Mouse (Mus musculus) stomach, embryonic 14.5 days (tissue): ENCODE results near the gene Hcn2. TPM values are rescaled to one million over a fixed set of nuclear protein-coding genes. Genes with fewer than 3 reads are reported as not detected.

Source experiments
- ATAC-seq: fragments of 200-750 bp; cut with Nextera tagmentation; 2 replicates; pipeline ENCODE4 v1.8.0; 2017; ENCODE audit warnings: low read depth, moderate TSS enrichment; ENCODE audit not compliant: insufficient number of reproducible peaks, insufficient read depth, low FRiP score
- H3K27ac ChIP-seq: fragments of 300-500 bp; sonication (generic); 2 replicates; pipeline ENCODE4 v1.5.1; 2014; ENCODE audit warnings: mild to moderate bottlenecking, low read length, moderate library complexity, mixed read lengths
- H3K27me3 ChIP-seq: fragments of 300-500 bp; sonication (generic); 2 replicates; pipeline ENCODE4 v1.6.1; 2014; ENCODE audit warnings: low read length, control low read depth, mixed read lengths; ENCODE audit not compliant: control insufficient read depth, insufficient read depth
- H3K36me3 ChIP-seq: fragments of 300-500 bp; sonication (generic); 2 replicates; pipeline ENCODE4 v1.6.1; 2014; ENCODE audit warnings: mild to moderate bottlenecking, control low read depth, low read length, moderate library complexity, mixed read lengths; ENCODE audit not compliant: control insufficient read depth, insufficient read depth
- H3K4me1 ChIP-seq: fragments of 300-500 bp; sonication (generic); 2 replicates; pipeline ENCODE4 v1.6.1; 2014; ENCODE audit warnings: low read length, control low read depth, mixed read lengths; ENCODE audit not compliant: control insufficient read depth, insufficient read depth
- H3K4me2 ChIP-seq: fragments of 300-500 bp; sonication (generic); replicated peaks from 2 replicates; pipeline ENCODE4 v1.6.1; 2014; ENCODE audit warnings: low read depth, low read length, control low read depth
- H3K4me3 ChIP-seq: fragments of 300-500 bp; sonication (generic); 2 replicates; pipeline ENCODE4 v1.5.1; 2014; ENCODE audit warnings: low read depth, low read length, control low read depth
- H3K9ac ChIP-seq: fragments of 300-500 bp; sonication (generic); replicated peaks from 2 replicates; pipeline ENCODE4 v1.6.1; 2014; ENCODE audit warnings: low read depth, mild to moderate bottlenecking, control low read depth, low read length, moderate library complexity, mixed read lengths
- H3K9me3 ChIP-seq: fragments of 300-500 bp; sonication (generic); 2 replicates; pipeline ENCODE4 v1.6.1; 2016; ENCODE audit warnings: low read depth, low read length, control low read depth; ENCODE audit not compliant: control insufficient read depth
- WGBS: fragments of 180-500 bp; shearing (Covaris S2); extraction: QIAGEN DNeasy Blood & Tissue Kit; methylation state at CpG from one replicate; pipeline ENCODE4 v1.1.7; 2014; 5-methylcytosine and 5-hydroxymethylcytosine counted together
- polyA plus RNA-seq: library from polyadenylated mRNA; unstranded; fragments of >200 nt; fragmentation: Nextera tagmentation; extraction: Ambion mirVana; gene quantifications from 2 replicates; pipeline ENCODE4 v1.2.1, GENCODE M21; 2014

Gene Hcn2
- polyA plus RNA-seq, 1 experiment from 2014 or later: 0.10 TPM

DNA sequence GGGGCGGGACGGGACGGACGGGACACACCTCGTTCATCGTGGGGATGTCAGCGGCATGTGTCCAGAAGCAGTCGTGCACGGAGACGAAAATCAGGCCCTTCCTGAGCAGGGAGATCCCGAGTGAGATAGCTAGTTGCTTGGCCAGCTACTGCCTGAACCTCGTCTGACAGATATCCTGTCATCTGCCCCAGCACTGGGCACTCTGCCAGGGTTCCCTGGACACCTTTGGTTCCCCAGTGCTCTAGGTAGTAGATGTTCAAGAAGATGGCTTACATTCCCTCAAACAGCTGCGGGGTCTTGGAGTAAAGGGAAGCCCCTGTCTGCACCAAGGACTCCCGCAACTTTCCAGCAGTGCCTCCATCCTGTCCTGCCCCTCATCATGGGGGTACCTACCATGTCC is 20.3 kb downstream of the Hcn2 start:
- peaks cover 59% of the 10 kb centered on the region for H3K9me3 ChIP-seq
- no peak overlapping the region for H3K9ac ChIP-seq
- WGBS: 82% methylated on average over 14 of the region's 14 CpGs

DNA sequence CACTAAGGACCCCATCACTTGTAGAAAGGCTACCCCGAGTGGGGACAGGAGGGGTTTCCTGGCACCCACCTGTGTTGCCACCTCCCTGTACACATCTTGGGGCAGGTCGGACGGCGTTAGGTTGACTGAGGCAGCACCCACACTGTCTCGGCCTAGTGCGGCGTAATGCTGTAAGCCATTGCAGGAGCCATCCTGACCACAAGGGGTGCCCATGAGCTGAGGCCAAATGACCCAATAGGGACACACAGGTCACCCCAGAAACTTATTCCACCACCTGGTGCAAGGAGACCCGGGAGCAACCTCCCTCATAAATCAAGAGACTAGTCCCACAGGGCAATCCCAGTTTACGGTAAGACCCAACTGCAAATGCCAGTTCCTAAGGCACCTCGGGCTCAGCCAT is 21.8 kb downstream of the Hcn2 start:
- Histone ChIP-seq H3K9ac (no peak overlapping the region), H3K9me3 (peaks cover 59% of the 10 kb centered on the region), H3K27me3 (no peaks in the 10 kb centered on the region), H3K4me3 (no peak overlapping the region), H3K4me1 (no peaks in the 10 kb centered on the region), H3K27ac (no peak overlapping the region), H3K4me2 (no peak overlapping the region), H3K36me3 (peaks cover 73% of the 10 kb centered on the region)
- 92% methylated on average over 10 of the region's 10 CpGs for WGBS
- ATAC-seq: no peak

More for the DNA sequence above, 20.3 kb downstream of the Hcn2 start:
- peaks cover 62% of the 10 kb centered on the region for H3K36me3 ChIP-seq
- no peak overlapping the region for H3K4me3 ChIP-seq
- H3K4me2 ChIP-seq: no peak overlapping the region
- H3K4me1 ChIP-seq: no peaks in the 10 kb centered on the region
- ATAC-seq: no peak
- H3K27ac ChIP-seq: no peak overlapping the region
- H3K27me3 ChIP-seq: no peaks in the 10 kb centered on the region

DNA sequence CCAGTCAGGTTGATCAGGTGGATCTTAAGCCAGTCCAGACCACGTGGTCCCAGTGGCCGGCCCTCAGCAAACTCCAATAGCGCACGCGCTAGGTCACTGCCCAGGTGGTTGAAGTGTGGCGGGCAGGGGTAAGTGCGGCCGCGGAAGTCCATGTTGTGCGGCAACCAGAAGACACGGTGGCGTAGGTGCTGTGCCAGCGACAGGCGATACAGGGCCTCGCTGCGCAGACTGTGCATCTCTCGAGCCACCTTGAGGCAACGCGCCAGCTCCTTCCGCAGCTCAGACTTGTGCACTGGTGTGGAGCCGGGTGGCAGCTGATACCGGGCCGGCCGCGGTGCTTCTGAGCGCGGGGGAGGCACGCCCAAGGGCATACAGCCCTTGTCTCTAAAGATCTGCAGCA is 22.8 kb downstream of the Hcn2 start:
- H3K9ac ChIP-seq: no peak overlapping the region
- no peak overlapping the region for H3K4me3 ChIP-seq
- no peak overlapping the region for H3K27ac ChIP-seq
- WGBS: 96% methylated on average over 28 of the region's 28 CpGs
- H3K9me3 ChIP-seq: peaks cover 59% of the 10 kb centered on the region
- no peaks in the 10 kb centered on the region for H3K27me3 ChIP-seq
- peaks cover 83% of the 10 kb centered on the region for H3K36me3 ChIP-seq
- no peak for ATAC-seq
- no peak overlapping the region for H3K4me2 ChIP-seq
- no peaks in the 10 kb centered on the region for H3K4me1 ChIP-seq

DNA sequence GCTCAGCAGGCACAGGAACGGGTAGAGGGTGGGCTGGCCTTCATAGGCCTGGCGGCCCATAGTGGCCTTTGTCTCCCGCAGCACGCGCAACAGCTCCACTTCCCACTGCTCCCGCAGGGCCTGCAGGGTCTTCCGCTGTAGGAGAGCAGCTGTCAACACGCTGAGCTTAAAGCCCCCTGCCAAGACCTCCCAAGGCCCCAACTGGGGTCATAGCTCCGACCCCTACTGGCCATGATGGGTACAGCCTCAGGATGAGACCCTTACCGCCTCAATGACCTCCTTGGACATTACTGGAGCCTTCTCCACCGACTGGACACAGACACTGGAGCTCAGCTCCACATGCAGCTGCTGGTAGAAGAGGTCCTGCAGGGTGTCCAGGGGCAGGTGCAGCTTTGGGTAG is 24.4 kb downstream of the Hcn2 start:
- no peak overlapping the region for H3K4me2 ChIP-seq
- no peak overlapping the region for H3K9ac ChIP-seq
- H3K27me3 ChIP-seq: no peaks in the 10 kb centered on the region
- WGBS: 80% methylated on average over 11 of the region's 11 CpGs
- 0 out of 2 replicates have a peak, but pooled peaks cover 3% of the 10 kb centered on the region for H3K4me1 ChIP-seq
- H3K4me3 ChIP-seq: no peak overlapping the region
- no peak for ATAC-seq
- peaks cover 51% of the 10 kb centered on the region for H3K9me3 ChIP-seq
- H3K36me3 ChIP-seq: peaks cover 79% of the 10 kb centered on the region
- no peak overlapping the region for H3K27ac ChIP-seq

DNA sequence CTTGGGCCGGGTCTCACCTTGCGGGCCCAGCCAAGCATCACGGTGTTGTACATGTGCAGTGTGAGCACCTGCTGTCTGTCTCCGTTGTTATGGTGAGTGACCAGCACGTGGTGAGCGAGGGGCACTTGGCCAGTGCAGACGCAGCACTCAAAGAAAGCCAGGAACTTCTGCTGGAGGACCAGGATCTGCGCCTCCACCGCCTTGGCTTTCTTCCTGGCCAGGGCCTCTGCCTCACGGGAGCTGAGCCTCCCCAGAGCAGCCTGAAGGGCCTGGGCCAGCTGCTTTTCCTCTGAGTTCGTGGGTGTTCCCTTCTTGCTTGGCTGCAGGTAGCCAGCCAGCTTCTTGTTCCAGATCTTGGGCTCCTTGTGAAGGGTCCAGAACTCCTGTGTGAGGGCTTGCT is 26.7 kb downstream of the Hcn2 start:
- WGBS: 91% methylated on average over 11 of the region's 11 CpGs

DNA sequence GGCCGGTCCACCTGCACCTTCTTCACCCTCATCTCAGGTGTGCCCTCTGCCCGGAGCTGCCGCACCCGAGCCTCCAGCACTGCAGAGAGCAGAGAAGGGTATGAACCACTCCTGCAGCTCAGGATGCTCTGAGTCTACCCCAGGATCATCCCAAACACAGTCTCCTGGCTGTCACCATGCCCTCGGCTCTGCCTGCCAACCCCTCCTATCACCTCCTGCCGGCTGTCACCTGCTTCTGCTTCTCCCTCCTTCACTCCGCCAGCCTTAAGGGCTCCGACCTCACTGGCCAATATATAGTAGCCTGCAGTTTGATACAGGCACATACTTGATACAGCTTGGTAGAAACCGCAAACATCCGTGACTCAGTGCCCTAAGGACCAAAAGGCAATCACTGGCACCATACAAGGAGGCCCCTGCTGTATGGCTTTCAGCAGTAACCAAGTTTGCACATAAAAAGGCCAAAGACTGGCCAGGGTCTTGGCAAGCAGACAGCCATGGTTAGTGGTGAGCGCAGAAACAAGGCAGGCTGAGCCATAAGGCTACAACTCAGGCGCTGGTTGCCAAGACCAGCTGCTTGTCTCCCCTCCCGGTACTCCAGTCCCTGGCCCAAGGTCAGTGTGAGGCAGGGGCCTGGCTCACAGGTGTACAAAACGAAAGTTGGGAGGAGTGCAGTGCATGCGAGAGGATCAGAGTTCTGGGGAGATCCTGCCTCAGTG is 27.4 kb downstream of the Hcn2 start:
- H3K27ac ChIP-seq: no peak overlapping the region
- no peak overlapping the region for H3K4me2 ChIP-seq
- H3K9ac ChIP-seq: no peak overlapping the region
- ATAC-seq: no peak
- no peaks in the 10 kb centered on the region for H3K27me3 ChIP-seq
- 0 out of 2 replicates have a peak, but pooled peaks cover 6% of the 10 kb centered on the region for H3K4me1 ChIP-seq
- H3K4me3 ChIP-seq: no peak overlapping the region
- H3K36me3 ChIP-seq: peaks cover 50% of the 10 kb centered on the region
- H3K9me3 ChIP-seq: peaks cover 22% of the 10 kb centered on the region
- WGBS: 90% methylated on average over 15 of the region's 15 CpGs

More for the DNA sequence above, 26.7 kb downstream of the Hcn2 start:
- Histone ChIP-seq H3K4me1 (0 out of 2 replicates have a peak, but pooled peaks cover 6% of the 10 kb centered on the region), H3K9ac (no peak overlapping the region), H3K27me3 (no peaks in the 10 kb centered on the region), H3K27ac (no peak overlapping the region), H3K4me2 (no peak overlapping the region), H3K36me3 (peaks cover 56% of the 10 kb centered on the region), H3K4me3 (no peak overlapping the region), H3K9me3 (peaks cover 29% of the 10 kb centered on the region)
- no peak for ATAC-seq

DNA sequence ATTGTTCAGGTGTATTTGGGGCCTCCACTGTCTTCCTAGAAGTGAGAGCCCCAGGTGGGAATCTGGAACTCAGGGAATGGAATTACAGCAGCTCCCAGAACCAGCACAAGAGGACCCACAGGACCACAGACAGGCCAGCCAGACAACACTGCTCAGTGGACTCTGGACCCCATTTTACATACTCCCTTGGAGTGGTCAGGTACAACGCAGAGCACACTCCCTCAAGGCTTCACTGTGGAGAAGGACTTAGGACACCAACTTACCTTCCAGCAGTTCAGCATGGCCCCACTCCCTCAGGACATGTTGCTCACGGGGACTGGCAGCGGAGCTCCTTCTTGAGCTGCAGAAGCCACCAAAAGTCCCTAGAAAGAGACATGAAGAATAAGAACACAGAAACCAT is 29.0 kb downstream of the Hcn2 start:
- Histone ChIP-seq H3K4me1 (0 out of 2 replicates have a peak, but pooled peaks cover 6% of the 10 kb centered on the region), H3K9me3 (peaks cover 6% of the 10 kb centered on the region), H3K9ac (no peak overlapping the region), H3K27me3 (no peaks in the 10 kb centered on the region), H3K4me3 (peak overlapping the region; percentile 57; the same call in 1 of the 2 replicates), H3K27ac (no peak overlapping the region), H3K4me2 (peak overlapping the region; percentile 52), H3K36me3 (peaks cover 34% of the 10 kb centered on the region)
- WGBS: 89% methylated on average over 3 of the region's 3 CpGs
- ATAC-seq: no peak

DNA sequence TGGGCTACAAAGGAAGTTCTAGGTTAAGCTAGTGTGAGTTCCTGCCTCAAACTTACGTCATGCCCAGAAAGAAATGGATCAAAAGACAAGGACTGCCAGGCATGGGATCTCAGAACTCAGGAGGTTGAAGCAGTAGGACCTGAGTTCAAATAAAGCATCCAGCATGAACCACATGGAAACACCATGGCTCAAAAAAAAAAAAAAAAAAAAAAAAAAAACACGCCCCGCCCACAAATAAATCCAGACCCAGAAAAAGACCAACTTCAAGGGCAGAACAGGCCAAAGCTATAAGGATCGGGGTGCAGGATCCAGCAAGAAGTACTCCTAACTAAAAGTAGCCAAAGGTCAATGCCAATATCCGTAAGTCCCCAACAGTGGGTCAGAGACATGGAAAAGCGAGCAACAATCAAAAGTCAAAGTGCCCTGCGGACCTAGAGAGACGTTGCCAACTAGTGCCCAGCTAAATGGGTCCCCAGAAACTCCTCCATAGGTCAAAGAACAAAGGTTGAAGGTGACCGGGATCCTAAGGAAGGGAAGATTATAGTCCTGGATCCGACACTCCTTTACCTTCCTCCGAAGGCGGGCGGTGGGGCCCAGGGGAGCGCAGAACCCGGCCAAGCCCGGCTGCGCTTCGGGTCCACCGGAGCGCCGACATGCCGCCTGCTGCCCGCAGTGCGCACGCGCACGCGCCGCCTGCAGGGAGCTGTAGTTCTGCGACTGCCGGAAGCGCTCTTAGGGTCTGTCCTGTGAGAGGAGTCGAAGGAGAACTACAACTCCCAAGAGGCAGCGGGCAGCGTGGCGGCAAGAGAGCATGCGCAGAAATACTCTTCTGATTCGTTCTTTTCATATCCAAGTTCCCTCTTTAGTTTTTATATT is 29.7 kb downstream of the Hcn2 start, which contains the start of gene Polrmt:
TSS of gene Polrmt (minus strand) at position 684 of the 876 bp plus-strand sequence.
- Histone ChIP-seq H3K27ac (no peak within 1 kb of the TSS), H3K4me3 (peak within 1 kb of the TSS; percentile 57), H3K36me3 (peaks cover 26% of the 10 kb centered on the region), H3K9me3 (no peaks in the 10 kb centered on the region; the same call in 1 of the 2 replicates), H3K9ac (peak within 1 kb of the TSS; percentile 55; the same call in 1 of the 2 replicates), H3K4me2 (peak within 1 kb of the TSS; percentile 54), H3K4me1 (0 out of 2 replicates have a peak, but pooled peaks cover 6% of the 10 kb centered on the region), H3K27me3 (no peaks in the 10 kb centered on the region)
- 3% methylated on average over 38 of the region's 38 CpGs for WGBS
- peak; percentile 96 for ATAC-seq
